Mouse (Mus musculus) embryo, embryonic 10.5 days (tissue): ENCODE measurements around the gene Cd164.

ENCODE experiments used
- DNase-seq: peaks from one replicate; pipeline ENCODE4 v3.0.0-alpha.2; 2015; ENCODE audit warnings: low spot score

The Cd164 gene

GRCm38 (mm10) chr10:41500941-41501340 is 18.3 kb upstream of the Cd164 start:
- no peak for DNase-seq

- no peak for DNase-seq
Observed at GRCm38 (mm10) chr10:41504996-41505395, 14.2 kb upstream of the Cd164 start.

DNA sequence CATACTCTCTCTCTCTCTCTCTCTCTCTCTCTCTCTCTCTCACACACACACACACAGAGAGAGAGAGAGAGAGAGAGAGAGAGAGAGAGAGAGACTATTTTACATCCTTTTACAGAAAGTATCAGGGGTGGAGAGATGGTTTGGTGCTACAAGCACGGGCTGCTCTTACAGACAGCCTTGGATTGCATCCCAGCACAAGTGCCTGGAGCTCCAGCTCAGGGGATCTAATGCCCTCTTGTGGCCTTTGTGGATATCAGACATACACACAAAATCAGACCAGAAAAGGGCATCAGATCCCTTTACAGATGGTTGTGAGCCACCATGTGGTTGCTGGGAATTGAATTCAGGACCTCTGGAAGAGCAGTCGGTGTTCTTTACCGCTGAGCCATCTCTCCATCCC is 13.8 kb upstream of the Cd164 start:
- peak; percentile 90 for DNase-seq

GRCm38 (mm10) chr10:41509160-41509559 is 10.1 kb upstream of the Cd164 start:
- peak; percentile 65 for DNase-seq

GRCm38 (mm10) chr10:41514301-41514700 is 4.9 kb upstream of the Cd164 start:
- no peak for DNase-seq

GRCm38 (mm10) chr10:41514921-41515320 is 4.3 kb upstream of the Cd164 start:
- no peak for DNase-seq

GRCm38 (mm10) chr10:41518508-41518980 is 670 bp upstream of the Cd164 start:
- DNase-seq, result peak; percentile 86

- DNase-seq, result peak; percentile 66
Observed at GRCm38 (mm10) chr10:41519640-41520409, 611 bp downstream of the Cd164 start.

GRCm38 (mm10) chr10:41520410-41520673 is 1.1 kb downstream of the Cd164 start:
- no peak for DNase-seq

DNA sequence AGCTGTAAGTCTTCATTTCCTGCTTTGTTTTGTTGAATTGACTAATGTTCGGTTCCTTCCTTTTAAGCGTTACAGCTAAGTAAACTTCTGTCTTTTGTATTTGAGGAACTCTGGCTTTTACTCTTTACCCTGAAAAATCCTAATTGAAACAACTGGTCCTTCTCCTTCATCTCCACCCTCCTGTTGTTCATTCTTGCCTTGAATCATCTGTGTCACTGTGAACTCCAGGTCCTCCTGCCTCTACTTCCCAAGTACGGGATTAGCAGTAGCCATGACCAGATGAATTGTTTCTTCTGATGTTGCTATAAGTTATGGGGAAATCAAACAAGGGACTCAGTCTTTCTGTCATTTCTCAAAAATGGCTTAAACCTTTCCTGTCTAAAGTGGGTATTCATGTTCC is 4.2 kb downstream of the Cd164 start:
- DNase-seq, result no peak

- DNase-seq, result no peak
Observed at GRCm38 (mm10) chr10:41525696-41526095, 6.5 kb downstream of the Cd164 start.

- no peak for DNase-seq
Observed at GRCm38 (mm10) chr10:41529972-41530371, 10.8 kb downstream of the Cd164 start.

DNA sequence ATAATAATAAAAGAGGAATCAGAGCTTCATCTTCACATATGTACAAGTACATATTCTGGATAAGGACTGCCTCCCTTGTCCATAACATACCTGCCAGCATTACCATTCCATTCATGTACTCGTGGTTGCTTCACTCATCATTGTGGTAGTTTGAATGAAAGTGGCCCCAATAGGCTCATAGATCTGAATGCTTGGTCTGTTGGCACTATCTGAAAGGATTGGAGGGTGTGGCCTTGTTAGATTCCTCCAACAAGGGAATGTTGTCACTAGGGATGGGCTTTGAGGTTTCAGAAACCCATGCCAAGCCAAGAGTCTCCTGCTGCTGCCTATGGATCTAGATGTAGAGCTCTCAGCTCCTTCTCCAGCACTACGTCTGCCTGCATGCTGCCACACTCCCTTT is 16.8 kb downstream of the Cd164 start:
- no peak for DNase-seq

DNA sequence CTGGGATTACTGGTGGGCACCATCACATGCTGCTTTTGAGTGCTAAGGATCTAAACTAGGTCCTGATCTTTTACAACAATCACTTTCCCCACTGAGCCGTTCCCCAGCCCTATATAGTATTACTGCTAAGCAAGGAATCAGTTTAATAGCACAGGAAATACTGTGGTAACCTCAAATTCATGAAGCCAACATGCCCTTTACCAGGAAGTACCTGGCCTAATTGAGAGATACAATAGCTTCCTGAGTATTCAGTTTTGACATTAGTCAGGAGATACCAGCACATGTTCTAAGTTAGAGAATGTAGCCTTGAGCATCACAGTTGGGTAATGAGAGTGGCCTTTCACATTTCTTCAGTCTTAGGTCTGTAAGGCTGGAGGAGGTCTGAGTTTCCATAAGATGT is 17.5 kb downstream of the Cd164 start:
- no peak for DNase-seq

GRCm38 (mm10) chr10:41537226-41537982 is 18.2 kb downstream of the Cd164 start:
- no peak for DNase-seq

DNA sequence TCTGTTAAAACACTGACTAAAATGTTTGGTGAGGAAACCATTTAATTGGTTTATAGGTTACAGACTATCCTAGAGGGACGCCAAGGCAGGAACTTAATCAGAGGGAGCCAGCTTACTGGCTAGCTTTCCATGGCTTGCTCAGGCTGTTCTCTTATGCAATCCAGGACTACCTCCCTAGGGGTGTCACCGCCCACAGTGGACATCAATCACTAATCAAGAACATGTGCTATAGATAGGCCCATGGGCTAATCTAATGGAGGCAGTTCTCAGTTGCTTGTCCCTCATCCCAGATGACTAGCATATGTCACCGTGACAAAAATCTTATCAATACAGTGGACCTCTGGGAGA is 18.7 kb downstream of the Cd164 start:
- no peak for DNase-seq

- no peak for DNase-seq
Observed at GRCm38 (mm10) chr10:41538986-41539385, 19.8 kb downstream of the Cd164 start.

GRCm38 (mm10) chr10:41542057-41542456 is 22.8 kb downstream of the Cd164 start:
- no peak for DNase-seq

- no peak for DNase-seq
Observed at GRCm38 (mm10) chr10:41543439-41543838, 24.2 kb downstream of the Cd164 start.

GRCm38 (mm10) chr10:41543844-41544243 is 24.6 kb downstream of the Cd164 start:
- DNase-seq, result no peak

GRCm38 (mm10) chr10:41544481-41545190 is 25.4 kb downstream of the Cd164 start:
- peak; percentile 16 for DNase-seq

DNA sequence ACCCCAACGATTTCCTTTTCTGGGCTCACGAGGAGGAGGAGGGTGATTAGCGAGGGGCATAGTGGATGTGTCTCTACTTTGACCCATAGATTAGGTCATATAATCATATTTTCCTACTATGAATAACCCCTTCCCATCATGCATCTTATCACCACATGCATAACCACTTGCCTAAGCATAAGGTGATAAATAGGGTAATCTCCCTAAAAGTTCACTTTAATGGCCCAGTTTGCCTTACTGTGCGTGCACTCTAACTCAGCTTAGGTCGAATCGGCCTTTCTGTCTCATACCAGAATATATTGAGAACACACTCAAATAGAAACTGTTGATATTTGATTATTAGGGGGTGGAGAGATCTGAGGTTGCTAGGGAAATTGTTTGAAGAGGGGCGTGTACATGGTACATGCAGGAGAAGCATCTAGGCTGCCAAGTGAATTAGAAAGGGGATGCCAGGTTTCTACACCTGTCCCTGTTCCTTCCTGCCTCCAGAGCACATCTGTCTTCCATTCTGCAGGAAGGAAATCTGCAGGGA is 26.1 kb downstream of the Cd164 start:
- DNase-seq, result no peak
